ENCODE assay signal across 21 mouse cellular contexts in the genomic region with DNA sequence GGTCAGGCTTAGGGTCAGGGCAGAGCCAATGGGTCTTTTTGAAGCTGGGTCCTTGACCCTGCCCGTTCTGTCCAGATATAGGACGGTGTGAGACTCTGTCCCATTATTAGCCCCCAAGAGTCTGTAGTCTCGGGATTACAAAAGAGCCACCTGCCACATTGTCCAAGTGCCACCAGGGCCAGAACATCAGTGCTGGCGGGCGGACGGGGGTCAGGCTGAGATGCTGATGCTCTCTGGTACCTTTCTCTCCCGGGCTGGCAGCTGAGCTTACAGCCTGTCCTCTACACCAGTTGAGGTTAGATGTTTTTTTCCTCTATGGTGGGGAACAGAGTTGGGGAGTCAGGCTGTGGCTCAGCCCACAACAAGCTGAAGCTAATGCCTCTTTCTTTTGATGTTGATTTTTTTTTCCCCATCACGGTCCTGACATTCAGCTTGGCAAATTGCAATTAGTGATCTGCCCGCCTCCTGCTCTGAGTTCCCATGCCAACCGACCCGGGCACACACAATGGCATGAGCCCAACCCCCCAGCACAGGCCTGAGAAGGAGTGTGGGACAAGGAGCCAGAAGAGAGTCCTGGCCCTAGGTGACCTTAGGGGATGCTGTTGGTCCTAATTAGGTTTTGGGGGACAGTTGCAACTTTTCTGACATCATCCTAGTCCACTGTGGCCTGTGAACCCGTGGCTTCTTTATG. TPM values are rescaled to one million over a fixed set of nuclear protein-coding genes. Genes with fewer than 3 reads are reported as not detected.
DNase-seq lines count a peak whose midpoint lies in the region; ATAC-seq and TF ChIP-seq lines count a peak whose summit lies in the region.
"Had no signal": no experiment of that assay in that cellular context is flagged by ENCODE, and none has a peak within 500 bp of the region (broad histone marks: within the 10 kb centered on the region; RNA-seq: fewer than 3 reads in every experiment).

No protein-coding gene starts in this region.

- no peak overlapping the region; the same call in 1 of the 2 replicates for H3K9ac ChIP-seq in hindbrain, embryonic 14.5 days
- no peak overlapping the region for H3K9ac ChIP-seq in hindbrain, embryonic 11.5 days (ENCODE audit: low read depth, low read length)
- 0 out of 2 replicates have a peak overlapping the region, but pooled peaks have one; percentile 31 for H3K9ac ChIP-seq in midbrain, embryonic 12.5 days (replicated peaks)
- H3K9ac ChIP-seq: hindbrain, embryonic 15.5 days; limb, embryonic 13.5 days; liver, embryonic 15.5 days had no signal

- no peaks in the 10 kb centered on the region for H3K36me3 ChIP-seq in hindbrain, embryonic 14.5 days (replicated peaks; ENCODE audit: control insufficient read depth, insufficient read depth)
- H3K36me3 ChIP-seq in hindbrain, embryonic 11.5 days (ENCODE audit: control insufficient read depth, insufficient read depth, low read length): no peaks in the 10 kb centered on the region
- no peaks in the 10 kb centered on the region for H3K36me3 ChIP-seq in forebrain, embryonic 10.5 days (replicated peaks)
- no peaks in the 10 kb centered on the region for H3K36me3 ChIP-seq in midbrain, embryonic 12.5 days
- H3K36me3 ChIP-seq: hindbrain, embryonic 15.5 days; limb, embryonic 13.5 days; liver, embryonic 15.5 days had no signal

- intact Hi-C loops in heart, postnatal 25 days (cut with DNase I): no loop called here

- no peaks in the 10 kb centered on the region for H3K27me3 ChIP-seq in hindbrain, embryonic 14.5 days (ENCODE audit: control insufficient read depth, insufficient read depth, low read length)
- H3K27me3 ChIP-seq in hindbrain, embryonic 11.5 days (ENCODE audit: control insufficient read depth, insufficient read depth, low read length): no peaks in the 10 kb centered on the region
- H3K27me3 ChIP-seq in cerebellum, adult 2 months (ENCODE audit: control insufficient read depth, insufficient read depth, low read length): no peaks in the 10 kb centered on the region
- H3K27me3 ChIP-seq in forebrain, embryonic 10.5 days (ENCODE audit: poor library complexity, severe bottlenecking): peaks cover 37% of the 10 kb centered on the region
- H3K27me3 ChIP-seq in midbrain, embryonic 12.5 days: peaks cover 9% of the 10 kb centered on the region; the same call in 1 of the 2 replicates
- H3K27me3 ChIP-seq: hindbrain, embryonic 15.5 days had no signal

- no peak overlapping the region for H3K27ac ChIP-seq in hindbrain, embryonic 14.5 days
- H3K27ac ChIP-seq in hindbrain, embryonic 11.5 days (ENCODE audit: low read depth, low read length): no peak overlapping the region
- no peak overlapping the region for H3K27ac ChIP-seq in cerebellum, adult 2 months (ENCODE audit: insufficient read depth, low read length)
- H3K27ac ChIP-seq in forebrain, embryonic 10.5 days: peak overlapping the region; percentile 60; the same call in 1 of the 2 replicates
- H3K27ac ChIP-seq in midbrain, embryonic 12.5 days (replicated peaks): no peak overlapping the region
- H3K27ac ChIP-seq: hindbrain, embryonic 15.5 days; kidney, postnatal 0 days; layer of hippocampus, adult 2 months; left cerebral cortex, adult 2 months; limb, embryonic 13.5 days; liver, embryonic 15.5 days had no signal

- no peak for TF ChIP-seq CTCF in cerebellum, adult 2 months (IDR thresholded peaks at IDR 0.05; ENCODE audit: borderline replicate concordance, insufficient read depth, low read depth, low read length)

- no peak overlapping the region for H3K4me3 ChIP-seq in hindbrain, embryonic 14.5 days (replicated peaks; ENCODE audit: low read length)
- no peak overlapping the region for H3K4me3 ChIP-seq in hindbrain, embryonic 11.5 days (ENCODE audit: low read depth, low read length)
- no peak overlapping the region for H3K4me3 ChIP-seq in cerebellum, adult 2 months (replicated peaks; ENCODE audit: insufficient read depth, low read depth, low read length)
- 0 out of 2 replicates have a peak overlapping the region, but pooled peaks have one; percentile 3 for H3K4me3 ChIP-seq in forebrain, embryonic 10.5 days
- H3K4me3 ChIP-seq in midbrain, embryonic 12.5 days: no peak overlapping the region
- H3K4me3 ChIP-seq: hindbrain, embryonic 15.5 days; layer of hippocampus, adult 2 months; left cerebral cortex, adult 2 months; limb, embryonic 13.5 days; liver, embryonic 15.5 days had no signal

- ATAC-seq in hindbrain, embryonic 14.5 days (ENCODE audit: low FRiP score): no peak
- no peak for ATAC-seq in hindbrain, embryonic 11.5 days (ENCODE audit: low FRiP score)
- ATAC-seq in midbrain, embryonic 12.5 days (ENCODE audit: low FRiP score, low read depth): no peak

- peak; percentile 39 for DNase-seq in hindbrain, embryonic 14.5 days (ENCODE audit: low spot score)
- no peak for DNase-seq in hindbrain, embryonic 11.5 days (ENCODE audit: low spot score)
- peak; percentile 59 to 63 for DNase-seq in cerebellum, adult 2 months
- no peak for DNase-seq in forebrain, embryonic 10.5 days (ENCODE audit: extremely low spot score, low spot score)
- DNase-seq in lung, postnatal 10 days: no peak
- no peak for DNase-seq in heart, postnatal 25 days (ENCODE audit: low spot score)
- no peak for DNase-seq in adrenal gland, postnatal 4 days (ENCODE audit: low spot score in 2 of 2)
- DNase-seq: adrenal gland, postnatal 25 days; gastrocnemius, postnatal 25 days; kidney, adult 11 months; lung, postnatal 14 days; spleen, adult 18-20 months; thymus, adult 2 months had no signal

- H3K9me3 ChIP-seq in hindbrain, embryonic 14.5 days (ENCODE audit: control insufficient read depth, low read length): no peaks in the 10 kb centered on the region
- H3K9me3 ChIP-seq in hindbrain, embryonic 11.5 days (ENCODE audit: control insufficient read depth, low read length): no peaks in the 10 kb centered on the region
- no peaks in the 10 kb centered on the region for H3K9me3 ChIP-seq in forebrain, embryonic 10.5 days
- H3K9me3 ChIP-seq in midbrain, embryonic 12.5 days: no peaks in the 10 kb centered on the region
- H3K9me3 ChIP-seq: hindbrain, embryonic 15.5 days; limb, embryonic 13.5 days; liver, embryonic 15.5 days had no signal

- no peak for TF ChIP-seq POLR2A in cerebellum, adult 2 months (IDR thresholded peaks at IDR 0.05; ENCODE audit: borderline replicate concordance, insufficient read depth, low read length)

- WGBS in hindbrain, embryonic 14.5 days: 29% methylated on average over 12 of the region's 12 CpGs
- 50% methylated on average over 12 of the region's 12 CpGs for WGBS in hindbrain, embryonic 11.5 days
- 16% methylated on average over 12 of the region's 12 CpGs for WGBS in cerebellum, adult 2 months
- 58% methylated on average over 12 of the region's 12 CpGs for WGBS in forebrain, embryonic 10.5 days
- WGBS in midbrain, embryonic 12.5 days: 46% methylated on average over 12 of the region's 12 CpGs

- H3K4me1 ChIP-seq in hindbrain, embryonic 14.5 days (replicated peaks; ENCODE audit: control insufficient read depth, insufficient read depth, low read length): peaks cover 64% of the 10 kb centered on the region
- H3K4me1 ChIP-seq in hindbrain, embryonic 11.5 days (replicated peaks; ENCODE audit: control insufficient read depth, insufficient read depth, low read length): peaks cover 10% of the 10 kb centered on the region; the same call in 1 of the 2 replicates
- H3K4me1 ChIP-seq in cerebellum, adult 2 months (ENCODE audit: control insufficient read depth, insufficient read depth, low read length): peaks cover 64% of the 10 kb centered on the region
- peaks cover 54% of the 10 kb centered on the region for H3K4me1 ChIP-seq in forebrain, embryonic 10.5 days
- H3K4me1 ChIP-seq in midbrain, embryonic 12.5 days: peaks cover 57% of the 10 kb centered on the region
- H3K4me1 ChIP-seq: limb, embryonic 13.5 days; liver, embryonic 15.5 days had no signal

- H3K4me2 ChIP-seq in hindbrain, embryonic 14.5 days (replicated peaks): no peak overlapping the region
- H3K4me2 ChIP-seq in hindbrain, embryonic 11.5 days (replicated peaks; ENCODE audit: low read depth, low read length): no peak overlapping the region
- no peak overlapping the region for H3K4me2 ChIP-seq in midbrain, embryonic 12.5 days (replicated peaks)
- H3K4me2 ChIP-seq: hindbrain, embryonic 15.5 days; limb, embryonic 13.5 days; liver, embryonic 15.5 days had no signal

RNA-seq across cellular contexts. Expression of gene Cacna2d2, which starts 25.2 kb away (rescaled TPM):
- polyA plus RNA-seq in hindbrain, embryonic 14.5 days (2014; fragmentation: Nextera tagmentation; extraction: Ambion mirVana): 6.8 and 7.7 TPM in 2 replicates
- 2.0 and 4.2 TPM in 2 replicates for polyA plus RNA-seq in hindbrain, embryonic 11.5 days (2014; fragmentation: Nextera tagmentation; extraction: Ambion mirVana)
- polyA plus RNA-seq in cerebellum, adult 2 months (2012; rRNA removed): 130 and 148 TPM in 2 replicates
- 1.0 and 1.2 TPM in 2 replicates for polyA plus RNA-seq in forebrain, embryonic 10.5 days (2016; fragmentation: Nextera tagmentation; extraction: Ambion mirVana)
- polyA plus RNA-seq in midbrain, embryonic 12.5 days (2016; fragmentation: Nextera tagmentation; extraction: Ambion mirVana): 3.7 and 4.1 TPM in 2 replicates
- 10 to 100 TPM; 12.3 to 13.4 TPM for total RNA-seq in heart, postnatal 25 days (2021)
- 10 to 100 TPM; 10.1 to 10.9 TPM for total RNA-seq in adrenal gland, postnatal 4 days (2021)
- total RNA-seq: megakaryocyte-erythroid progenitor cell, adult 5-6 weeks had no signal

Comparison
In these comparisons a context has a peak if more than half of its experiments do, and no peak if none do; other contexts are left out.
1. DNase-seq: peak in hindbrain, embryonic 14.5 days (single experiment) and cerebellum, adult 2 months (2 of 2); none in hindbrain, embryonic 11.5 days (single experiment), forebrain, embryonic 10.5 days (single experiment), lung, postnatal 10 days (single experiment), heart, postnatal 25 days (single experiment) and adrenal gland, postnatal 4 days (0 of 2).
2. RNA of gene Cacna2d2, which starts 25.2 kb away (polyA plus RNA-seq): 130 to 148 TPM in cerebellum, adult 2 months; 6.8 to 7.7 TPM in hindbrain, embryonic 14.5 days, 2.0 to 4.2 TPM in hindbrain, embryonic 11.5 days, 3.7 to 4.1 TPM in midbrain, embryonic 12.5 days and 1.0 to 1.2 TPM in forebrain, embryonic 10.5 days; every median in the first group is over 10 times any median in the second.